Mouse (Mus musculus): ENCODE data around the gene Selplg. TPM values are rescaled to one million over a fixed set of nuclear protein-coding genes. Genes with fewer than 3 reads are reported as not detected.

The Selplg gene
- polyA plus RNA-seq, 1 experiment from 2014 or later: 4.4 TPM

DNA sequence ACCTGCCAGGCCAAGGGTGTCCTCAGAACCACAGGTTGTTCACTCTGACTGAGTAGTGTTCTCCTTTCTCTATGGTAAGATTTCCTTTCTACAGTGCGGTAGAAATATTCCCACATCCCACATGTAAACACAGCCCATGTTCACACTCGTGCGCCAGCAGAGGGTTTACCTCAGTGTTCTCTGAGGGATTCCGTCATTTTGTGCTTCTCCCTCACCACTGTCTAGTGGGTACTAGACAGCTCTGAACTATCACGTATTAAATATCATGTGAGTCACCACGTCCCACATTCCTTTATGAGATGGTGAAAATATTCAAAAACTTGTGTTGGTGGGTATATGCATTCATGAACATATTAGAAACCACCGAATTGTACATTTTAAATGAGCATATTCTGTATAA, 20.0 kb upstream of the Selplg start:
- ATAC-seq: no peak
- Histone ChIP-seq H3K4me1 (replicated peaks) (0 out of 2 replicates have a peak, but pooled peaks cover 9% of the 10 kb centered on the region), H3K9ac (no peak overlapping the region), H3K4me2 (replicated peaks) (no peak overlapping the region), H3K27me3 (replicated peaks) (no peaks in the 10 kb centered on the region), H3K36me3 (peaks cover 39% of the 10 kb centered on the region), H3K27ac (no peak overlapping the region), H3K9me3 (no peaks in the 10 kb centered on the region), H3K4me3 (replicated peaks) (no peak overlapping the region)
- 87% methylated on average over 7 of the region's 7 CpGs for WGBS

DNA sequence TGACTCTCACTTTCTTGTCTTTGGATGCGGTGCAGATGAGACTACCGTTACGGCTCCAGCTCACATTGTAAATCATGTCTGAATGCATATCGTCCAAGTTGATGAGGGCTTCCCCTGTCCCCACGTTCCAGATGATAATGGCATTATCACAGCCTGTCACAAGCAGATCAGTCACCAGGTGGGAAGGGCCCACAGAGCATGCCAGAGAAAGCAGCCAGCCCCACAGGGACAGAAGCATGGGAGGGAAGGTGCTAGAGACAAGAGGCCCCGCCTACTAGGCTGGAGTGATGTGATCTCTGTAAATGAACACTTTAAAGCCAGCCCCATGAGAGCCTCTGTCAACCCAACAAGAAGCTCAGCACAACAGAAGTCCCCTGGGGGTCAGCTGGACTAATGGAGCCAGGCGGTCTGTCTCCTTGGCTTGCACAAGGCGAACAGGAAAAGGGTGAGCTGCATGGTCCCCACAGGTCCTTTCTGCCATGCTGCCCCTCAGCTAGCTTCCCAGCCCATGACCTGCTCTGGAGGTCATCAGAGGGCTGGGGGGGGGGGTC, 18.3 kb upstream of the Selplg start:
- H3K27ac ChIP-seq: no peak overlapping the region
- H3K4me2 ChIP-seq (replicated peaks): no peak overlapping the region
- no peak for ATAC-seq
- peaks cover 53% of the 10 kb centered on the region for H3K36me3 ChIP-seq
- H3K27me3 ChIP-seq (replicated peaks): no peaks in the 10 kb centered on the region
- H3K4me3 ChIP-seq (replicated peaks): no peak overlapping the region
- 0 out of 2 replicates have a peak, but pooled peaks cover 4% of the 10 kb centered on the region for H3K4me1 ChIP-seq (replicated peaks)
- no peaks in the 10 kb centered on the region for H3K9me3 ChIP-seq
- 77% methylated on average over 8 of the region's 8 CpGs for WGBS
- H3K9ac ChIP-seq: no peak overlapping the region

DNA sequence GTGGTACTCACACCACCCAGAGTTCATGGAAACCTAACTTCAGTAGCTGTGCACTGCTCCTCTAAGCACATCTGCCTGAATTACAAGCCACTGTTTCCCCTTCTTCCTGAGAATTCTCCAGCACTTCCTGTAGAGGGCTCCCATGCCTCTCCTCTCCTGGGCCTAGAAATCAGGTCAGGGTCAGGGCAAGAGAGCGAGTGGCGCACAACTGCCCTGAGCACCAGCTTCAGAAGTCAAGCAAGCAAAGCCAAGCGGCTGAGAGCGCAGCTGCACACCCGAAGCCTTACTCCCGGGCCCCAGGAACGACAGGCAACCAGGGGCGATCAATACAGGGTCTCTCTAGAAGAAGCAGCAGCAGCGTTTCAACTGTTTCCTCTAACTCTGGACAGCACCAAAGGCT, 15.2 kb upstream of the Selplg start:
- H3K4me1 ChIP-seq (replicated peaks): 0 out of 2 replicates have a peak, but pooled peaks cover 2% of the 10 kb centered on the region
- 86% methylated on average over 9 of the region's 9 CpGs for WGBS
- peaks cover 80% of the 10 kb centered on the region for H3K36me3 ChIP-seq
- ATAC-seq: no peak
- H3K27me3 ChIP-seq (replicated peaks): no peaks in the 10 kb centered on the region
- no peak overlapping the region for H3K9ac ChIP-seq
- H3K27ac ChIP-seq: no peak overlapping the region
- no peak overlapping the region for H3K4me3 ChIP-seq (replicated peaks)
- no peaks in the 10 kb centered on the region for H3K9me3 ChIP-seq
- H3K4me2 ChIP-seq (replicated peaks): no peak overlapping the region

DNA sequence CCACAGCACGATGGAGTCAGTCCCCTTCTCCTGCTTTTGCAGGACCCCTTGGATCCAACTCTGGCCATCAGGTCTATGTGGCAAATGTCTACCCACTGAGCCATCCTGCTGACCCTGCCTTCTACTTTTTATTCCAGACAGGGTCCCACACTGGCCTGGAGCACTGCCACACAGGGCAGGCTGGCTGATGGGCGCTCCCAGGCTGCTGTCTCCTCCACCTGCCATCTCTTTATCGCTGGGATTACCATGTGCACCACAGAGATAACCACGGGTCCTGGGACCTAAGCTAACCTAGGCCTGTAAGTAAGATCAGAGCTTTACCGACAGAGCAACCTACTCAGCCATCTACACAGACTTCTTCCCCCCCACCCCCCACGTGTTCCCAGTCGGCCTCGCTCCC, 14.2 kb upstream of the Selplg start:
- no peak overlapping the region for H3K4me3 ChIP-seq (replicated peaks)
- H3K36me3 ChIP-seq: peaks cover 72% of the 10 kb centered on the region
- H3K4me2 ChIP-seq (replicated peaks): no peak overlapping the region
- 88% methylated on average over 8 of the region's 8 CpGs for WGBS
- 0 out of 2 replicates have a peak, but pooled peaks cover 2% of the 10 kb centered on the region for H3K4me1 ChIP-seq (replicated peaks)
- H3K9ac ChIP-seq: no peak overlapping the region
- no peaks in the 10 kb centered on the region for H3K9me3 ChIP-seq
- H3K27me3 ChIP-seq (replicated peaks): no peaks in the 10 kb centered on the region
- peak; percentile 46; the same call in 1 of the 2 replicates for ATAC-seq
- no peak overlapping the region for H3K27ac ChIP-seq

DNA sequence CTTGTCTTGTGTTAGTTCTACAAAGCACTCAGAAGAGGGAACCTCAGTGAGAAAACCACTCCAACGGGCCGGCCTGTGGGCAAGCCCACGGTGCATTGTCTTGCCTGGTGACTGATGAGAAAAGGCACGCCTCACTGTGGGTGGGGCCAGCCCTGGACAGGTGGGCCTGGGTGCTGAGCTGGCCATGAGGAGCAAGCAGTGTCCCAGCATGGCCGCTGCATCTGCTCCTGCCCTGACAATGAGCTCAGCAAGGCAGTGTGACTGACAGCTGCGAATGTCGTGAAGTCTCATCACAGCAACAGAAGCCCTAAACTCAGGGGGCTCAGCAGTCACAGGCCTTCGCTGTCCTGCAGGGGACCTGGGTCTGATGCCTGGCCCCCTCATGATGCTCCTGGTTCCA, 13.2 kb upstream of the Selplg start:
- no peaks in the 10 kb centered on the region for H3K9me3 ChIP-seq
- no peak overlapping the region for H3K4me2 ChIP-seq (replicated peaks)
- WGBS: 83% methylated on average over 8 of the region's 8 CpGs
- H3K27ac ChIP-seq: no peak overlapping the region
- no peak overlapping the region for H3K4me3 ChIP-seq (replicated peaks)
- H3K36me3 ChIP-seq: peaks cover 64% of the 10 kb centered on the region
- H3K4me1 ChIP-seq (replicated peaks): 0 out of 2 replicates have a peak, but pooled peaks cover 2% of the 10 kb centered on the region
- no peaks in the 10 kb centered on the region for H3K27me3 ChIP-seq (replicated peaks)
- H3K9ac ChIP-seq: no peak overlapping the region
- no peak for ATAC-seq

DNA sequence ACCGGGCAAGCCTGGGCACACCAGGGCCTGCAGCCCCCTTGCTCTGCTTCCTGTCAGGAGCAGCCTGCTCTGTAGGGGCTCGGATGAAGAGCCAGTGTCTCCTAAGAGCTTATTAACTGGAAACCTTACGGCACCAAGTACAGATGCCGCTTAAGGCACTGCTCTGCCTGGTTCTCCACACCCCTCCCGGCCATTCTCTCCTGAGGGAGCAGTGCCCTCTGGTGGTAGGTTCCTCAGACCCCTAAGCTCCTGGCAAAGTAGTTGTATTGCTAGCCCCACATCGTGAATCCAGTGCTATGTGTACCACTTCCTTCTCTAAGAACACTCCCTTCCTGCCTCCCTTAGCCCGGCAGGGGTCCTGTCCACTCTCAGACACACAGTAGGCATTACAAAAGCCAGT, 12.3 kb upstream of the Selplg start:
- WGBS: 60% methylated on average over 7 of the region's 7 CpGs
- no peak overlapping the region for H3K4me2 ChIP-seq (replicated peaks)

DNA sequence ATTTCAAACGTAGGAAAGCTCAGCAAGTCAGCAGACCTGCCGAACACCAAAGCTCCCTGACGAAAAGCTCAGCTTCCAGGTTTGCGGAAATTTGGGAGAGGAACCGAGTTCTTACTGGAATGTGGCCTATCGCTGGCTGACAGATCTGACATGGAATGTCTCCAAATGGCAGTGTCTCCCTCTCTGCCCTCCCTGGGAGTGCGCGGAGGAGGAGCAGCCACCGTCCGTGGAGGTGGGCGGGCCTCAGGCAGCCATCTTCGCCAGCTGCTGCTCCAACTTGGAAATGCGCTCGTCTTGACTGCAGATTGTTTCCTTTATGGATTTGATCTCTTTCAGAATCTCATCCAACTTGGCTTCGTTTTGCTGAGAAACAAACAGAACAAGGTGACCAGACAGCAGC, 11.7 kb upstream of the Selplg start:
- no peak overlapping the region for H3K4me3 ChIP-seq (replicated peaks)
- H3K27me3 ChIP-seq (replicated peaks): no peaks in the 10 kb centered on the region
- no peaks in the 10 kb centered on the region for H3K9me3 ChIP-seq
- no peak for ATAC-seq
- H3K4me1 ChIP-seq (replicated peaks): 0 out of 2 replicates have a peak, but pooled peaks cover 2% of the 10 kb centered on the region
- H3K27ac ChIP-seq: peak overlapping the region; percentile 33; the same call in 1 of the 2 replicates
- no peak overlapping the region for H3K4me2 ChIP-seq (replicated peaks)
- peaks cover 54% of the 10 kb centered on the region for H3K36me3 ChIP-seq
- H3K9ac ChIP-seq: no peak overlapping the region
- WGBS: 67% methylated on average over 15 of the region's 15 CpGs

More for the DNA sequence above, 12.3 kb upstream of the Selplg start:
- no peak overlapping the region for H3K4me3 ChIP-seq (replicated peaks)
- no peak overlapping the region for H3K9ac ChIP-seq
- H3K4me1 ChIP-seq (replicated peaks): 0 out of 2 replicates have a peak, but pooled peaks cover 2% of the 10 kb centered on the region
- no peak for ATAC-seq
- no peaks in the 10 kb centered on the region for H3K9me3 ChIP-seq
- peaks cover 60% of the 10 kb centered on the region for H3K36me3 ChIP-seq
- H3K27ac ChIP-seq: peak overlapping the region; percentile 33; the same call in 1 of the 2 replicates
- no peaks in the 10 kb centered on the region for H3K27me3 ChIP-seq (replicated peaks)

DNA sequence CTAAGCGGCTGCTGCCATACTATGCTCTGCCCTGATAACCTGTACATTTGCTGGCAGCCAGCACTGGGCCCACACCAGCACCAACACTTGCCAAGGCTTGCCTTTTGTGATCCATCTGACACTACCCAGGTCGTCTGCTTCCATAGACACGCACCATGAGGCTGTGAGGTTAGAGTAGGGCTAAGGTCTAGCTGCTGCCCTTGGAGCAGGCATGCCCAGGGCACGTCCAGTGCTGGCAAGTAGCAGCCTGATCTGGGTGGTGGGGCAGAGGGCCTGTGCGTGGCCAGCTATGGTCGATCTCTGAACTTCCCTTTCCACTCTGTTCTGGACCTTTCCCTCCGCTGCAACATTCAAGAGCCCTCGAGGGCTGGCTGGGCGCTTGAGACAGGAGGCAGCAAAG, 10.5 kb upstream of the Selplg start:
- no peak overlapping the region for H3K4me3 ChIP-seq (replicated peaks)

DNA sequence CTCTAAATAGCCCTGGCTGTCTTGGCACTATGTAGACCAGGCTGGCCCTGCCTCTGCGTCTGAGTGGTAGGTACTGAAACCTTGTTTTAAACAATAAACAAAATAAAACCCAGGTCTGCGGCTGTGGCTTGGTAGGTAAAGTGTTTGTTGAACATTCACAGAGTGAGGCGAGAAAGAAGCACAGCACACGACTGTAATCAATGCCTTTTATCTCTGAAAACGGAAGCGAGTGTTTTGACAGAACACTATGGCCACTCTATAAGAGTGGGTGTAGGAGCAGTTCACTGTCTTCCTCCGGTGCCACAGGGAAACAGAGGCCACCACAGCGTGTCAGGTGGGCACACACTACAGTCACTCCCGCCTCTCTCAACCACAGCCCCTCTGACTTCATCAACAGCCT, 9.8 kb upstream of the Selplg start:
- peaks cover 44% of the 10 kb centered on the region for H3K36me3 ChIP-seq
- H3K4me1 ChIP-seq (replicated peaks): 0 out of 2 replicates have a peak, but pooled peaks cover 2% of the 10 kb centered on the region
- H3K9ac ChIP-seq: no peak overlapping the region
- WGBS: 79% methylated on average over 9 of the region's 9 CpGs
- no peak overlapping the region for H3K4me3 ChIP-seq (replicated peaks)
- no peaks in the 10 kb centered on the region for H3K9me3 ChIP-seq
- no peaks in the 10 kb centered on the region for H3K27me3 ChIP-seq (replicated peaks)
- no peak for ATAC-seq
- no peak overlapping the region for H3K4me2 ChIP-seq (replicated peaks)
- H3K27ac ChIP-seq: no peak overlapping the region

More for the DNA sequence above, 10.5 kb upstream of the Selplg start:
- H3K4me2 ChIP-seq (replicated peaks): no peak overlapping the region
- 94% methylated on average over 9 of the region's 9 CpGs for WGBS
- H3K27ac ChIP-seq: no peak overlapping the region
- no peak for ATAC-seq
- no peak overlapping the region for H3K9ac ChIP-seq
- H3K9me3 ChIP-seq: no peaks in the 10 kb centered on the region
- H3K27me3 ChIP-seq (replicated peaks): no peaks in the 10 kb centered on the region
- peaks cover 50% of the 10 kb centered on the region for H3K36me3 ChIP-seq
- H3K4me1 ChIP-seq (replicated peaks): 0 out of 2 replicates have a peak, but pooled peaks cover 2% of the 10 kb centered on the region

DNA sequence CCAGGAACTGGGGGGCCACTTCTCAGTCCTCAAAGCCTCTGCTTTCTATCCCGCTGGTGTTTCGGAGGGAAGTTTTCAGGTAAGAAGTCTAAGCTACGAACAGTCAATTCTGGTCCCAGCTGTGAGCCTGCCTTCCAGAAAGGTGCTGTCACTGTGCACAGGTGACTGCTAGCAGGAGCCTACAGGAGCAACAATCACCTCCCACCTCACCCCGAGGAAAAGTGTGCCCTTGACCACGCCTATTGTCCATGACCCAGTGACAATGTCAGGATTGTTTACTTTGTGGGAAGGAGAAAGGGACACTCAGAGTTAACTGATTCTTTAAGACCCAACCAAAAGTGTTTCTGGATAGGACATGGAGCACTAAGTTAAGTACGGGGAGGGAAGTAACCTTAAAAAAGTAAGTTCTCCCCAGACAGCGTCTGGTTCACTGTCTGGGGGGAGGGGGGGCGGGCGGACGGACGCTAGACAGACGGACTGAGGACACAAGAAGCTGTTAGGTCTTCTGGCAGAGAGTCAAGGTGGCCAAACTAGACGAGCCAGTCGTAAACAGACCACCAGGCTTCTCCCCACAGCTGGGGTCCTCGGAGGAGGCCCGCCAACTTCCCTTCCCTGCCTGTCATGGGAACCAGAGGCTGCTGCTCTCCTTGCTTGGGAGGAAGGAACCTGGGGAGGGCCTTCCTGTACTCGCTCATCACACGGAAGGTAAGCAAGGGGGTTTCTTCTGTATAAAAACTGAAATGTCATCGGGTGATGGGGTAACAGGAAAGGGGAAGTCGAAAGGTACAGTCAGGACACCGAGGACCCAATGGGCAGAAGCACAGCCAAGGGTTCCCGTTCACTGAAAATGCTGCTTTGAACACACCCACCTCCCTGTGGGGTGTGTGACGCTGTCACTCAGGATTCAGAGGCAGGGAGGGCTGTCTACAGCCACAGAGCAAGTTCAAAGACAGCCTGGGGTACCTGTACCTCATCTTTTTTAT, 9.1 kb upstream of the Selplg start:
- H3K4me2 ChIP-seq (replicated peaks): no peak overlapping the region
- no peak overlapping the region for H3K9ac ChIP-seq
- 65% methylated on average over 23 of the region's 23 CpGs for WGBS
- no peak overlapping the region for H3K27ac ChIP-seq
- H3K9me3 ChIP-seq: no peaks in the 10 kb centered on the region
- no peaks in the 10 kb centered on the region for H3K27me3 ChIP-seq (replicated peaks)
- H3K4me1 ChIP-seq (replicated peaks): 0 out of 2 replicates have a peak, but pooled peaks cover 2% of the 10 kb centered on the region
- H3K4me3 ChIP-seq (replicated peaks): no peak overlapping the region
- ATAC-seq: no peak
- H3K36me3 ChIP-seq: peaks cover 39% of the 10 kb centered on the region

DNA sequence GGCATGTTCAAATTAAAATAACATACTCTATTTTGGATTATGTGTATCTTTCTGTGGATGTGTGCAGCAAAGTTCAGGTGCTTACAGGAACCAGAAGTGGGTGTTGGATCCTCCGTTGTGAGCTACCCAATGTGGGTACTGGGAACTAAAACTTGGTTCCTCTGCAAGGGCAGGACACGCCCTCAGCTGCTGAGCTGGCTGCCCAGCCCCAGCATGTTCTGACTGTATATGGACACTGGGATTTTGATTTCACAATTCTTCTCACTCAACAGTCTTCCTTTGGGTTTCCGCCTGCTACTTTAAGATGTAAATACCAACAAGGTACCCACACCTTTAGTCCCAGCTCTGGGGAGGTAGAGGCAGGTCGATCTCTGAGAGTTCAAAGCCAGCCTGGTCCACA, 8.0 kb upstream of the Selplg start:
- no peaks in the 10 kb centered on the region for H3K27me3 ChIP-seq (replicated peaks)
- no peak overlapping the region for H3K9ac ChIP-seq
- H3K4me1 ChIP-seq (replicated peaks): 0 out of 2 replicates have a peak, but pooled peaks cover 2% of the 10 kb centered on the region
- H3K27ac ChIP-seq: no peak overlapping the region
- no peak overlapping the region for H3K4me2 ChIP-seq (replicated peaks)
- WGBS: 82% methylated on average over 4 of the region's 4 CpGs
- no peak for ATAC-seq
- H3K4me3 ChIP-seq (replicated peaks): no peak overlapping the region
- H3K36me3 ChIP-seq: peaks cover 29% of the 10 kb centered on the region
- H3K9me3 ChIP-seq: no peaks in the 10 kb centered on the region

DNA sequence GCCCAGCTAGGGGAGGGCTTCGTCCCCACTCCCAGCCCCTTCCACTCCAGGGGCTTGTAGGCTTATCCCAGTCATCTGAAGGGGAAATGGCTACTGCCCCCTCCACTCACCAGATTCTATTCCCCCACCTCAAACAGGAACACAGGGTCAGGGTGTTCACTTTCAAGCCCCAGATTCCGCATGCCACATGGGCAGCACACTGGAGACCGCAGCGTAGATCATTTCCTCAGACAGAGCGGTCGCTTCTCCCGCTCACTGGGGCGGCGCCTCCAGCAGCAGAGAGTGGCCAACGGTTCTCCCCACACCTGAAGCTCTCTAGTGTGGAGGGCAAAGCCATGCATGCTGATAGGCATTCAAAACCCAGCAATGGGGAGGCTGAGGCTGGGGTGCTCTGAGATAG, 4.5 kb upstream of the Selplg start:
- ATAC-seq: no peak
- no peaks in the 10 kb centered on the region for H3K9me3 ChIP-seq
- H3K4me3 ChIP-seq (replicated peaks): no peak overlapping the region
- H3K4me2 ChIP-seq (replicated peaks): no peak overlapping the region
- no peak overlapping the region for H3K27ac ChIP-seq
- H3K4me1 ChIP-seq (replicated peaks): no peaks in the 10 kb centered on the region
- no peak overlapping the region for H3K9ac ChIP-seq
- no peaks in the 10 kb centered on the region for H3K27me3 ChIP-seq (replicated peaks)
- peaks cover 5% of the 10 kb centered on the region; the same call in 1 of the 2 replicates for H3K36me3 ChIP-seq
- 82% methylated on average over 10 of the region's 10 CpGs for WGBS

Data from intestine, embryonic 15.5 days (tissue).